Mouse (Mus musculus) testis, postnatal 10 days (tissue): ENCODE measurements around the gene Lrrk1.
"Not testable (repeated sequence)": the region's sequence is repeated elsewhere in the genome, so short reads cannot be mapped to it uniquely, and the experiment has no call there.

Source experiments
- DNase-seq: peaks from one replicate; pipeline ENCODE4 v3.0.0; 2021; ENCODE audit warnings: low spot score

Lrrk1 gene

DNA sequence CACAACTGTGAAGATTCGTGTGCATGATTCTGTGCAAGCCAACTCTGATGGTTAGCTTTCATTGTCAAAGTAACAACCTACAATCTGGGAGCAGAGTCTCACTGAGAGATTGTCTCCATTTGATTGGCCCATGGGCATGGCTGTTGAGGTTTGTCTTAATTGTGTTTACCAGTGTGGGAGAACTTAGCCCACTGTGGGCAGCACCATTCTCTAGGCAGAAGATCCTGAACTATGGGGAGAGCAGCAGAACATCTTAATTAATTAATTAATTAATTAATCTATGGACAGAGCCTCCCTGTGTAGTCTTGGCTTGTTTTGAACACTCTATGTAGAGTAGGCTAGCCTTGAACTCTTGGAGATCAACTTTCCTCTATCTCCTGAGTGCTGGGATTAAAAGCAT lies 164.4 kb downstream of the Lrrk1 start:
- DNase-seq: no peak

DNA sequence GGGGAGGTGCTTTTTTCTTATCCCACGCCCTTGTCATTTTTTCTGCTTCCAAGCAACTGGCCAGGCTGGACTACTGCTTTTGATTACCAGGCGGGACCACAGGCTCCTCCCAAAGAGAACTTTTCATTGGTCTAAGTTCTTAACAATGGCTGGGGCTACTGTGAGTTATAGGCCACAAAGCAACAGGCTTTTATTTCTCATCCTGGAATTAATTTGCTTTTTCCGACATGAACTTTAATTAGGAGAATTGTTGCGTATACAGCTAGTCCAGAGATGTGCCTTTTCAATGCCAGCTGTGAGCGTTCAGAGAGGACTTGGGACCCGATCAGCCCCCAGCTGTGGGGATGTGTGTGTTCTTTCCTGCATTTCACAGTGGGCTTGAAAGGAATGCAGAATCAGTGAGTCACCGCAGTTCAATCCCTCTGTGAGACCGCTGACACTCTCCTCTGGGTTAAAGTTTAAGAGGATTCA lies 165.5 kb downstream of the Lrrk1 start:
- no peak for DNase-seq

DNA sequence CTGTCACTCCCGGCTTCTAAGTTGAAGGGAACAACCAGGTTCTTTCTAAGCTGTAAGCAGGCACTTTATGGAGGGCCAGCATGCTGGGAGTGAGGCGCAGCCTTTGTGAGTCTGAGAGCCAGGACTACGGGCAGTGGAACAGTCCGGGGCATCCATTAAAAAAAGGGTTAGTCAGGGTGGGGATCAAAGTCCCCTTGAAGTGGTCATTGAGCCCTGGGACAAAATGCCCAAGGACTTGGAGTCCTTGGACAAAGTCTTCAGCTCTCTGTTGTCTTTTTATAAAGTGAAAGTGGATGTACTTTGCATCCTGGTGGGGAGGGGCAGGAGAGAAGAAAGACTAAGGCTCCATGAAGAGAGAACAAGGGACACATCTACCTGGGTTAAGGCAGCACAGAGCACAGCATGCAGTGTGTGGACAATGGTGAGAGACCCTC lies 168.3 kb downstream of the Lrrk1 start:
- no peak for DNase-seq

DNA sequence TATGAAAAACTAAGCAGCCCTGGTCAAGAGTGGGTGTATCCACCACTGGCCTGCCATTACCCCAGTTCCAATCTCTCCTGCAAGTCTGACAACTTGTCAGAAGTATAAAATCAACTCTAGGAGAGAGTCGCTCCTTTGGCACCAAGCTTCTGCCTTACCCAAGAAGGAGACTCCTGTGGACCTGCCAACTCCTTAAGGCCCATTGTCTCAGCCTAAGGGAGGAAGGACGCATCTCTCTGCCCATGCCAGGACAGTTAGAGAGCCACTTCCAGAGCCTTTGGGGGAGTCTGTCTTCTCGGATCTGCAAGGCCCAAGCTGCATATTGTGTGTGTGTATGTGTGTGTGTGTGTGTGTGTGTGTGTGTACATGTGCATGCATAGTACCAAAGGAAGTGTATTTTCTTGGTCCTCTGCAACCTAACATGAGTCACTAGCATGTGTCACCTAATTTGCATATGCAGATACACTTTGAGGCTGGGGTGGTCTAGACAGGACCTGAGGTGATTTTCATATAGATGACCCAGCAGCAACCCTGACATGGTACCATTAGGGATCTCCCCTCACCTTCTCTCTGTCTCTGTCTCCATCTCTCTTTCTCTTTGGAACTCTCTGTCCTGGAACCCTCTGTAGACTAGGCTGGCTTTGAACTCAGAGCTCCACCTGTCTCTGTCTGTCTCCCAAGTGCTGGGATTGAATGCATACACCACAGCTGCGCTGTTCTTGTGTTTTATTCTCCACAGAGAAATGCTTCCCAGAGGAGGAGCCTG lies 168.9 kb downstream of the Lrrk1 start:
- DNase-seq: no peak

DNA sequence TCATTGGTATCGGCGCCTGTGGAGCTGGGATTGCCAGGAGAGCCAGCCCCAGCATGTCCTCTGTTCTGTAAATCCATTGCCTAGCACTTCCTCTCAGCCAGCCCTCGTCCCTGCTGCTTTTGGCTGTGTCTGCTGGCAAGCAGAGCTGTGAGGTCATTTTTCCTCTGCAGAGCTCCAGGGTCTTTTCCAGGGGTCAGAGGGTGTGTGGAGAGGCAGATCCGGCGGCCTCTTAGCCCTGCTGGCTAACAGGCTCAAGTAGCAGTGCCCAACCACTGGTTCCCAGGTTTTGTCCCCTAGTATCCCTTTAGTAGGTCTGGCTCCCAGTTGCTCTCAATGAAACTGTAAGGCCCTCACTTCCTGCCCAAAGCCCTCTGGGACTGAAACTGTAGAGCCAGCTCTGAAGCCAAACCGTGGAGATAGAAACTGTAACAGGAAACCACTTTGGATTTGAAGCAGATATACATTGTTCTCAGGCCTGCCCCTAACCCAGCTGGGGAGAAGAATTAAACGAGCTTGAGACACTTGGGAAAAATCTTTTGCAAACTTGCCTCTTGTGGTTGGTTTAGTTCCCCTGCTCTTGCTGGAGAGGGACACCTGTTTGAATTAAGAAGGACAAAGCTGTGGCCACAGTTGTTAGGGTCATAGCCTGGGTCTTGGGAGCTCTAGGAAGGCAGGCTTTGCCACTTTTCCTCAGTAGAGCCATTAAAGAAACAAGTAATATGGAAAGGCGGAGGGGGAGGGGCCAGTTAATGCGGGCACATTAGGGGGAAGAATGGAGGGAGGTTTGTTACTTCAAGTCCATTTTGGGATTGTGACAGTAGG lies 169.7 kb downstream of the Lrrk1 start:
- DNase-seq: peak; percentile 47

DNA sequence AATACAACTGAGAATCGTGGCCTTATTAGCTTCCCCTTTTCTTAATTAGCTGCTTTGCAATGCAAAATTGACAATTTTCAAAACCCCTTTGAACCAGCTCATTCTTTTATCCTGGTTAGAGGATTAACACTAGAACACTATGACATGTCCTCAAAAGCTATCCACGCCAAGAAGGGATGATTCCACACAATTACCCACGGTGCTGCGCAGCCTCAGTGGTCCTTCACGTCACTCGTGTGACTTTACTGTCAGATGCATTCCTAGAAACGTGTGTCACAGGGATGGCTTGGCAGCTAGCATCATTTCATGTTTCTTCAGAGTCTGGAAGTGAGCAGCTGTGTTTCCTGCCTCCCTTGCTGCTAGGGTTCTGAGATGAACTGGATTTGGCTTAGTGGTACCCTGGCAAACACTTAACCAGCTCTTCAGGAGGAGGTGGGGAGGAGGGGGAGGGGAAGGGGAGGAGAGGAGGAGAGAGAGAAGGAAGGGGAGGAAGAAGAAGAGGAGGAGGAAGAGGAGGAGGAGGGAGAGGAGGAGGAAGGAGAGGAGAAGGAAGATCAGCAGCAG lies 170.5 kb downstream of the Lrrk1 start:
- no peak for DNase-seq

DNA sequence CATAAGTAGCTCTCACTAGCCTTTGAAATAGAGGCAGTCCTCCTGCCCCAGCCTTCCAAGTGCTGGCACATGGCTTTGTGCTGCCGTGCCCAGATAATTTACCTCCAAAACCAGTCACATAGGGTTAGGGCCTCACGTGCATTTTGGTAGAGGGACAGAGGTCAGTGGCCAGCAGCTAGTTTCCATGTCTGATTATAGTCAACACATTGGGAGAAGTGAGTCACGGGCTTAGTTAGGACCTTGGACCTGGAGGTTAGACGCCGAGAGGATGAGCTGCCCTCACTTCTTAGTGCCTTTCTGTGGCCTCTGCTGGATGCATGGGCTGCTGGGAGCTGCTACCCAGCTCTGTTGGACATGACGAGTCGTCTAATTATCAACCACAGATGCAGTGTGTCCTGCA lies 171.1 kb downstream of the Lrrk1 start:
- DNase-seq: no peak

DNA sequence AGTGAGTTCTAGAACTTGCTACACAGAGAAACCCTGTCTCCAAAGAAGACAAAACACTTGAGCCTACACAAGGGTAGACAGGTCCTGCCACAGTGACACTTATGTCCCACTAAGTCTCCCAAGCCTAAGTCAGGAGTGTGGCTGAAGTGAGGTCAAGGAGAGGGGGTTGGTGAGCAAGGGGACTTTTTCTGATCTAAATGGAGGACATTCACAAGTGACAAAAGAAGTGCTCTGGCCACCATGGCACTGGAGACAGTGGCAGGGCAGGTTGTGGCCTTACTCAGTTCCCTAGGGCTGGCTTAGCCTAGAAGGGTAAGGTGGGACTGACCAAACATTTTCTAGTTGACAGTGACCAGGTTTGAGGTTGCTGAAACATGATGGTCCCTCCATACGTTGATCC lies 172.2 kb downstream of the Lrrk1 start:
- no peak for DNase-seq

DNA sequence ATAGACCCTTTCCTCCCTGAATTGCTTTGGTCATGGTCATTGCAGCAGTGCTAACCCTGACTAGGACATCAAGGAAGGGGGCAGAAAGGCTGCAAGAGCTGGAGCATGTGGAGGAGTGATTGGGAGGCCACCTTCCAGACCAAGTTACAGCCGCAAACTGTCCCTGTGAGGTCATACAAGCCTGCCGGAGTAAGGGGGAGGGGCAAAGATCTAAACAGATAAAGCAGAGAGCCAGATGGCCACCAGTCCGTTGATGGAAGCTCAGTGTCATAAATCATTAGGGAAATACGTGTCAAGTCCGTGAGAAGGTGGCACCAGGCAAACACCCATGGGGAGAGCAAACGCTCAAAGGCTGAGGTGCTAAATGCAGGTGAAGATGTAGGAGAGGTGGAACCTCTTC lies 173.7 kb downstream of the Lrrk1 start:
- DNase-seq: peak; percentile 29

DNA sequence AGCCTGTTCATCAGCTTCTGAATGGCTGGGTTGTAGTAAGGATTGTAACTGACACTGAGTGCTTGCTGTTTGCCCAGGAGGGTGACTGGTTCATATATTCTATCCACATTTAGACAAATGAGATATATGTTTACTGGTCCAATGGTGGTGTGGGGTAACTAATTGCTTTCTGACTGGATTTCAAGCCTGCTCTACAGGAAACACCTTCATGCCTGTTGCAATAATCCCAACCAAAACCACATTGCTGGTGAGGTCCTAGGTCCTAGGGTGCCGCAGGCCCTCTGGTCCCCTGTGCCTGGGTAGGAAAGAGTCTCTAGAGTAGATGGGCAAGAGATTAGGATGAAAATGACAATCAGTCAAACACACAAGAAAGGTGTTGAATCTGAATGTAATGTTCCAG lies 175.3 kb downstream of the Lrrk1 start:
- no peak for DNase-seq

DNA sequence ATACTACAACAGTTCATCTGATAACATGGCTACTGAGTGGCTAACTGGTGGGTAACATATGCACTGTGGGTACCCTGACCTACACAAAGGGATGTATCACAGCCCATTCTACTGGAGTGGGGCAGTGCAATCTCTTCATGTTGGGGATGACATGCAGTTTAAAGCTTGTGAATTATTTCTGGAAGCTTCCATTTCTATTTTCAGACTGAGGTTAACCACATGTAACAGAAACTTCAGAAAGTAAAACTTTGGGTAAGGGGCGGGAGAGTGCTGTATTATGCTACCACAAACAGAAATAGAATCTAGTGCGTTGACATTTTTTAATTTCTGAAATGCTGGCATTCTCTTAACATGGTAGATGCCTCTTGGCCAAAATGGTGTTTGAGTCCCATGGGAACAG lies 178.2 kb downstream of the Lrrk1 start:
- DNase-seq: no peak

DNA sequence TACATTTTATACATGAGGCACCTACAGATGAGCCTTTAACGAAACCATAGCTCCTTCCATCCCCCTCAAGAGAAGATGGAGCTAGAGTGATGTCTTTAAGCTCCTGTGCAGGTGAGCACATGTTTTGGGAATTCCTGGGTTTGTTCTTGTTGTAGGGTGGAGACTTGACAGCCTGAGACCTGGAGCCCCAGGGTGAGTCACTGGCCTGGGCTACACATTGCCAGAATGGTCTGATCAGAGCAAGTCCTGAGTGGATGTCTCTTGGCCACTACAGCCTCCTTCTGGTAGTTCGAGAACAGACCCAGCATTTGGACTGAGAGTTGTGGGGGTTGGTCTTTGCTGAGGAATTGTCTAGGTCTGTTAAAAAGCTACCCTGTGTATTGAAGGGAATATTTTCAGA lies 186.5 kb downstream of the Lrrk1 start:
- DNase-seq: no peak

DNA sequence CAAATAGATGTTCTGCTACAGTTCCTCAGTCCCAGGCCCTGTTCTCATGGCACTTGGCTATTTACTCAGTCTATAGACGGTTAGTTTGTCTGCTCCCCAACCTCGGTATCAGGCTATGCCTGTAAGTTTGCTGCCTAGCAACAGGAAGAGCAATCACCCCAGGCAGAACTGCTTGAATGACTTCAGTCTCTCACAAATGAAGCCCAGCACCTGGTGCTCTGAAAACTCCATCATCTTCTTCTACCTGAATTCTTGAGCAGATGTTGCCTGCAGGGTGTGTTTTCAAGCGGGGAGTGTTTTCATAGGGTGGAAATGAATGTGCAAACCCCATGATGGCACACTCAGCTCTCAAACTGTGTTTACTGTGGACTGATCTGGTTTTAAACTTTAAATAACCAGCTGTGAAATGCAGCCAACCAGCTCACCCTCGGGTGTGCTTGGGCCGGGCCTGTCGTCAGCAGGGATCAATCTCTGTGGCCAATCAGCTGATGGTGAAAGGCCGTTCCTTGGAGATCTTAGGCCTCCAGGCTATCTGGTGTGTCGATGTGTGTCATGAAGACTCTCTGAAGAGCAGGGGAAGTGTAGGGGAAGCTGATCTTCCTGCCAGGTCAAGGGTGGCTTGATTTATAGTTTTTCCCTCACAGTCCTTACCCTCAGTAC lies 187.2 kb downstream of the Lrrk1 start:
- DNase-seq: no peak

DNA sequence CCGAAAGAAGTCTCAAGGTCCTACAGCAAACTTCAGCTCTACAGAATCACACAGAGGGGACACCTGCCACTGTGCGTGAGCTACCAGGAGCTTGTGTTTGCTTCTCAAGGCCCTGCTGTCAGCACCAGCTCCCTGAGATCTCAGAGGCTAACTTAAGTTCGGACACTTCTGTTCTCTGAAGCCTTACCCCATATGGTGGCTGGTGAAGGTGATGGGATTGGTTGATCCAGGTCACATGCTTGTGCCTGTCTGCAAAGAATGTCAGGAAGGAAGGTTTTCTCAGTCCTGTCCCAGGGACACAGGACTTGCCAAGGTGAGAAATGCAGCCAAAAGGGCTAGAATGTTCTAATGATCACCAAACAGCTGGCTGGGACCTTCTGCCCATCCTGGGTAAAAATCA lies 187.8 kb downstream of the Lrrk1 start:
- no peak for DNase-seq

DNA sequence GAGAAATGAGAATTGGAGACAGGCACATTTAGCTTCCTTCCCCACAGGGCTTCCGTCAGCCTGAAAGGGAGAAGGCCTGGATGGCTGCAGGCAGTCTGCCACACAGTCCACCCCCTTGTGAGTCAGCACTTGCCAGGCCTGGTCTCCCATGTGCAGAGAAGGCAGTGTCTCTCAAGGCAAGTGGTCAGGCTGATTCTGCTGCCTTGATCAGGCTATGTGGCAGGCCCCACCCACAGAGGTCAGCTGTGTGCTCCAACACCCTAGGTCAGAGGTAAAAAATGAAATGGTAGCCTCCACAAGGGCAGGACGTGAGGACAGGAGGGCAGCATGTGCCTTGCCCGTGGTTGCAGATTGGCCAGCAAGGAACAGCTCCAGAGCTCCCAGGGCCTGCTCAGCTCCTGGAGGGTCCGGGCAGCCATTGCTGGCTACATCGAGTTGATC lies 188.7 kb downstream of the Lrrk1 start:
- no peak for DNase-seq

DNA sequence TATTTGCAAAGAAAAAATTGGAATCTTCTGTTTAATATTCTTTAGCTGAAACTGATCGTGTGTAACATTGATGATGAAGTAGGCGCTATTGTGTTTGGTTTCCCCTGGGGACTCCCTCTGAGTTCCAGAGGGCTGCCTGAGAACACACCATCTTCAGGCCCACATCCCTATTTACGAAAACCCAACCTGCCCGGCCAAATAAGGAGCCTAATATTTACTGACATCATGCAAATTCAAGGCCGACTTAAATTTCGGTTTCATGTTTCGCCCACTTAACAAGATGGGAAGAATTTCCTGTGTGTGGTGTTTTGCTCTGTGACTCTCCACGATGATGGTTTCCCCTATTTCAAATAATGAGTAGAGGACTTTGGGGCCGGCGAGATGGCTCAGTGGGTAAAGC lies 189.7 kb downstream of the Lrrk1 start:
- no peak for DNase-seq

DNA sequence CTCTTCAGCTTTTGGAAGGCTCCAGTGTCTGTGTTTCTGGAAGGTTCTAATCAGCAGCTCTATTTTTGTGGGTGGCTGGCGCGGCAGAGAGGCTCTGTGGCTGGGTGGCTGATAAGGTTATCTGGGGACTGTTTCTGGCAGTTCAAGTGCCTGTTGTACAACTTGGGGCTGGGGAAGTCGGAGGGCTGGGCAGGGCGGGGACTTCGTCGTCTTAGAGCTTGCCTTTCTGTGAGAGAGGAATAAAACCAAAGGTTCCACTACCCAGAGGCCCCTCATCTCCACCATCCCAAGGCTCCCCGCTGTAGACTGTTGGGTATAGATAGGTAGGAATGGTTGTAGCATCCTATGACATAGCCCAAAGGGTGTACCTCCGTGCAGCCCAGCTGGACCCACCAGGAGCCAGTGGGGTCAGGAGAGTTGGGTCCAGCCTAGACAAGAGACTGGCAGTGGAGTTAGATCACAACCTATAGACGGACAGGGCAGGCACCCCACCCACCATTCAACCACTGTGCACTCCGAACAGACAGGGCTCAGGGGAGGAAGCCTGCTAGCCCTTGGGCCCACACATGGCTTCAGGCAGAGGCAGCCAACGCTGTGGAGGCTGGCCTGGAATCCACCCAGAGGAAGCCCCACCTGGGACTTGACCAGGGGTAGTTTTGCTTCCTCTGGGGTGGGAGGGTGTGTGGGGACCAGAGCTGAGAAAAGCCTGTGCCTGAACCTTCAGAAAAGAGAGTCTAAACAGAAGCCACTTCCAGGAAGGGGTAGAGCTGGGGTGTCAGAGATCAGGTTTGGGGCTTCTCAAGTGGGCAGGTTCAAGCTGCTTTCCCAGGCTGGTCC lies 191.3 kb downstream of the Lrrk1 start:
- no peak for DNase-seq

DNA sequence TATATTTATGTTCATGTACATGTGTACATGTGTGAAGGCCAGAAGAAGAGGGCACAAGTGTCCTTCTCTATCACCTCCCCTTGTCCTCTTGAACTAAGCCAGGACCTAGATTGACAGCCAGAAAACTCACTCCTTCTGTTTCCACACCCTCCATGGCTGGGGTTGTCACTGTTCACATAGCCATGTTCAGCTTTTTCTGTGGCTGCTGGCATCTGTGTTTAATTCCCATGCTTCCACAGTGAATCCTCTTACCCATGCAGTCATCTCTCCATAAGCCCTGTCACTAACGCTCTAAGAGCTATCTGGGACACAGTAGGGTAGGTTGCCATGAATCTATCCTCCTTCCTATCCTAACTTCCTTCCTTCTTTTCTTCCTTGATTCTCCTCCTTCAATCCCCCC lies 192.3 kb downstream of the Lrrk1 start:
- no peak for DNase-seq

DNA sequence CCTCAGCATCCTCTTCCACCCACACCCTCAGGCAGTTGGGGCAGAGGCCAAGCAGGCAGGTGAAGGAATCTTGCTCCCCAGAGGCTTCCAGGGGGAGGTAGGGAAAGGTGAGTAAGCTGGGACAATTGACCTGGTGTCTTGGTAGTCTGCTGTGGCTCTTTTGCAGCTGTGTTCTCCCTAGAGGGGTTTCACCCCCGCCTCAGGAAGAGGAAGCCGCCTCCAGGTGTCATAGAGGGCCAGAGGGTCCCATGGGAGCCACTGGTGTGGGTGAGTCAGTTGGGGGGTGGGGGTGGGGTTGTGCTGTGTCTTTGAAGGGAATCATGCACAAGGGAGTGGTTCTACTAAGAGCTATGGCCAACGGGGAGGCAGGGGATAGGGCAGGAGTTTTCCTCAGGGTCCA lies 193.6 kb downstream of the Lrrk1 start:
- DNase-seq: no peak

DNA sequence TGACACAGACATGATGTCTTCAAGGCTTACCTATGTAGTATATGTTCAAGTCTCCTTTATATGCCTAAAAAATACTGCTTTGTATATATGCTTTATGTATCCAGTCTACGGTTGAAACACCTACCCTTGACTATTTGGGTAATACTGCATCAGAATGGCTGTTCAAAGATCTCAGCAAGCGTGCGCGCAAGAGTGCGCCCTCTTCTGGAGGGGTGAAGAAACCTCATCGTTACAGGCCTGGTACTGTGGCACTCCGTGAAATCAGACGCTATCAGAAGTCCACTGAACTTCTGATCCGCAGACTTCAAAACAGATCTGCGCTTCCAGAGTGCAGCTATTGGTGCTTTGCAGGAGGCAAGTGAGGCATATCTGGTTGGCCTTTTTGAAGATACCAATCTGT lies 197.8 kb downstream of the Lrrk1 start:
- not testable (repeated sequence) for DNase-seq

DNA sequence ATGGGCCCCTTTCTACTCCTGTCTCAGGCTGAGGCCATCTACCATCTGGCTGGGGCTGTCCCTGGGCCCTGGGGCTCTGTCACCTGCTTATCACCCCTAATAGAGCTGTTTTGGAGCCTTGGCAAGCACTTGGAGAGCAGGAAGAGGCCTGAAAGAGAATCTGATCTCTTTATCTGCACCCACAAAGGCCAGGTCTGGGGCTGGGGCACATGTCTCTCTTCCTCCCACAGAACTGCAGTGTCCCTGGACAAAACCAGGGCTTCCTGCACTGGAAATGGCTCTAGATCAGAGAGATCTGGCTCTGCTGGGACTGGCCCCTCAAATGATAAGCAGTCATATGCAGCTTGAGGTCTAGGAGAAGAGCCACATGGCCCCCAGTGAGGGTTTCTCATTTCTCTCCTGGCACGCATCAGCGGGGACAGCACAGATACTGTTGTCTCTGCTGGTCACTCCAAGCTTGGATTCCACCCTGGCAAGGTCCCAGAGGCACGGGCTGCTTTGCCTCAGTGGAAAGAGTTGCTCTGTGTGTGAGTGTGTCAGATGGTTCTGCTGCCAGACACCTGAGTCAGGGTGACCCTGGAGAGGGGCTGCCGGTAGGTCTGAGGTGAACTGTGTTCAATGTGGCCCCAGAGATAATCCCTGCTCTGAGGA lies 200.4 kb downstream of the Lrrk1 start:
- no peak for DNase-seq
